Mouse (Mus musculus): ENCODE measurements around the gene Atp1b1. TPM values are rescaled to one million over a fixed set of nuclear protein-coding genes. Genes with fewer than 3 reads are reported as not detected.

Gene Atp1b1
- total and polyA plus RNA-seq, 3 experiments: 0.23 to 0.43 TPM; not detected in 1

GRCm38 (mm10) chr1:164474310-164474709 lies 16.2 kb upstream of the Atp1b1 start:
- Histone ChIP-seq H3K36me3 (ENCODE audit: control insufficient read depth in 1 of 2, insufficient read depth in 2 of 2, low read length in 2 of 2) (no peaks in the 10 kb centered on the region), H3K27me3 (ENCODE audit: control insufficient read depth in 1 of 2, insufficient read depth in 2 of 2, low read length in 2 of 2) (no peaks in the 10 kb centered on the region), H3K4me1 (ENCODE audit: control insufficient read depth in 1 of 2, insufficient read depth in 2 of 2, low read length in 2 of 2) (no peaks in the 10 kb centered on the region), H3K27ac (ENCODE audit: control insufficient read depth, low read depth, low read length) (no peak overlapping the region), H3K4me3 (ENCODE audit: control insufficient read depth in 1 of 2, insufficient read depth in 1 of 2, low read depth in 2 of 2, low read length in 2 of 2) (no peak overlapping the region), H3K79me2 (ENCODE audit: control insufficient read depth, insufficient read depth, low read length, poor library complexity) (no peaks in the 10 kb centered on the region), H3K9me3 (replicated peaks; ENCODE audit: insufficient read depth, low read length) (no peaks in the 10 kb centered on the region), H3K9ac (ENCODE audit: control insufficient read depth, low read depth, low read length, poor library complexity, severe bottlenecking) (no peak overlapping the region)
- no peak for DNase-seq (ENCODE audit: low read depth, low spot score)
- TF ChIP-seq POLR2AphosphoS2 (IDR thresholded peaks at IDR 0.05; ENCODE audit: low read length) (no peak), TAL1 (IDR thresholded peaks at IDR 0.05; ENCODE audit: low read length) (no peak), NRF1 (IDR thresholded peaks at IDR 0.05; ENCODE audit: insufficient read depth, low read depth, low read length, poor library complexity, severe bottlenecking) (no peak), MAX (IDR thresholded peaks at IDR 0.05; ENCODE audit: low read length) (no peak), UBTF (IDR thresholded peaks at IDR 0.05; ENCODE audit: borderline replicate concordance, insufficient read depth, low read depth, low read length) (no peak), USF1 (IDR thresholded peaks at IDR 0.05; ENCODE audit: low read depth, low read length) (no peak)

- no peak overlapping the region for H3K27ac ChIP-seq (ENCODE audit: control insufficient read depth, low read depth, low read length)
- H3K4me1 ChIP-seq (ENCODE audit: control insufficient read depth in 1 of 2, insufficient read depth in 2 of 2, low read length in 2 of 2): no peaks in the 10 kb centered on the region
- no peaks in the 10 kb centered on the region for H3K79me2 ChIP-seq (ENCODE audit: control insufficient read depth, insufficient read depth, low read length, poor library complexity)
- no peaks in the 10 kb centered on the region for H3K9me3 ChIP-seq (replicated peaks; ENCODE audit: insufficient read depth, low read length)
- no peak for TF ChIP-seq JUND (IDR thresholded peaks at IDR 0.05; ENCODE audit: low read depth, low read length)
- no peak for TF ChIP-seq ZMIZ1 (IDR thresholded peaks at IDR 0.05; ENCODE audit: low read depth, low read length)
- no peak for TF ChIP-seq MAFK (IDR thresholded peaks at IDR 0.05; ENCODE audit: borderline replicate concordance, low read depth, low read length)
- no peak for TF ChIP-seq MYB (IDR thresholded peaks at IDR 0.05; ENCODE audit: low read depth, low read length)
- TF ChIP-seq POLR2A (IDR thresholded peaks at IDR 0.05; ENCODE audit: control insufficient read depth in 1 of 2, insufficient read depth in 1 of 2, low read depth in 1 of 2, low read length in 2 of 2, poor library complexity in 1 of 2): no peak
- TF ChIP-seq NELFE (IDR thresholded peaks at IDR 0.05; ENCODE audit: low read depth, low read length): no peak
- TF ChIP-seq SMC3 (IDR thresholded peaks at IDR 0.05; ENCODE audit: low read depth, low read length): no peak
- no peak for TF ChIP-seq EP300 (IDR thresholded peaks at IDR 0.05; ENCODE audit: low read depth in 1 of 2, low read length in 2 of 2)
- no peak for TF ChIP-seq TBP (IDR thresholded peaks at IDR 0.05; ENCODE audit: low read depth, low read length)
- TF ChIP-seq RCOR1 (IDR thresholded peaks at IDR 0.05; ENCODE audit: low read depth, low read length): no peak
- TF ChIP-seq POLR2AphosphoS5 (IDR thresholded peaks at IDR 0.05; ENCODE audit: borderline replicate concordance, low read depth, low read length): no peak
- no peak overlapping the region for H3K9ac ChIP-seq (ENCODE audit: control insufficient read depth, low read depth, low read length, poor library complexity, severe bottlenecking)
- H3K4me3 ChIP-seq (ENCODE audit: control insufficient read depth in 1 of 2, insufficient read depth in 1 of 2, low read depth in 2 of 2, low read length in 2 of 2): no peak overlapping the region
- no peak for DNase-seq (ENCODE audit: low read depth, low spot score)
- H3K27me3 ChIP-seq (ENCODE audit: control insufficient read depth in 1 of 2, insufficient read depth in 2 of 2, low read length in 2 of 2): no peaks in the 10 kb centered on the region
- H3K36me3 ChIP-seq (ENCODE audit: control insufficient read depth in 1 of 2, insufficient read depth in 2 of 2, low read length in 2 of 2): no peaks in the 10 kb centered on the region
Observed at GRCm38 (mm10) chr1:164473398-164473797, 15.2 kb upstream of the Atp1b1 start.

All from MEL (cell line).